Mouse (Mus musculus) megakaryocyte, embryonic 14.5 days (primary cell): ENCODE data around the gene Zranb3.

Experiments
- FLI1 ChIP-seq: IDR thresholded peaks from 2 replicates; pipeline ENCODE4 v1.6.1; 2012; ENCODE audit warnings: low read length, inconsistent platforms, mixed read lengths
- GATA1 ChIP-seq: IDR thresholded peaks from 3 replicates; pipeline ENCODE4 v1.6.1; 2012; ENCODE audit warnings: mixed read lengths, low read length, inconsistent platforms, borderline replicate concordance

GRCm38 (mm10) chr1:127904774-127905385 lies 198.0 kb downstream of the Zranb3 start:
- TF ChIP-seq GATA1 = no peak
- TF ChIP-seq FLI1 = no peak
